ENCODE assay signal across 19 mouse cellular contexts in the genomic region with DNA sequence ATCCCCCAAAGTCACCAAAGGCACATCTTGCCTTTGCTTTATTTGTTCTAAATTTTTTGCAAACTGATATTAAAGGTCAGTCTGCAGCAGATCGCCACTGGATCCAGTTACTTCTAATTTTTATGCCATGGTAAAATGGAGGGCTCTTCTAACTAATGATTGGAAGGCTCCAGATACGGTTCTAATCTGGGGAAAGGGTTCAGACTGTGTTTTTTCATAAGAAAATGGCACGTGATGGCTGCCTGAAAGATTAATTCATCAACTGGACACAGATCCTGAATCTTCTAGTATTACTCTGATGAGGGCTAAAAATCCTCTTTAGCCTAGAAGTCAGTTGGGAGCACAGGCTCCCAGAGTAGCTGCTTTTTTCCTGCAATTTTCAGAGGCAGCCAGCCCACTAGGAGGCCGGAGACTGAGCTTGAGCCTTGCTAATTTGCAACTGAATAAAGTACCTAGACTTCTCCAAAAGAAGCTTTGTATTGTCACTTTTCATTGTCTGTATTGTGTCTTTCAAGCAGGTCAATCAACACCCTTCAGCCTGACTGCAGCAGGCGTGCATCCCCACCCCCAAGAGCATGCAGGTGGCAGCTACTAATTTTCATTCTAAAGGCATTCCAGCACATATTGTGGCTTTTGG. TPM values are rescaled to one million over a fixed set of nuclear protein-coding genes. Genes with fewer than 3 reads are reported as not detected.
A peak's percentile ranks its signal among the peaks of the same experiment; 100 is the strongest.
DNase-seq lines count a peak whose midpoint lies in the region; ATAC-seq and TF ChIP-seq lines count a peak whose summit lies in the region.
"Not testable (repeated sequence)": the region's sequence is repeated elsewhere in the genome, so short reads cannot be mapped to it uniquely, and the experiment has no call there.
"Had no signal": no experiment of that assay in that cellular context is flagged by ENCODE, and none has a peak within 500 bp of the region (broad histone marks: within the 10 kb centered on the region; RNA-seq: fewer than 3 reads in every experiment).

No protein-coding gene starts in this region.

- TF ChIP-seq CTCF in ES-Bruce4 (IDR thresholded peaks at IDR 0.05; ENCODE audit: low read depth, low read length): not testable (repeated sequence)

- not testable (repeated sequence) for H3K4me3 ChIP-seq in ES-Bruce4 (ENCODE audit: low read depth, low read length); forebrain, embryonic 10.5 days; forebrain, embryonic 14.5 days (ENCODE audit: low read depth, low read length); hindbrain, embryonic 12.5 days; midbrain, embryonic 12.5 days; neural tube, embryonic 11.5 days (ENCODE audit: low read depth, low read length)

- WGBS in forebrain, embryonic 10.5 days: 43% methylated on average over 5 of the region's 5 CpGs
- 19% methylated on average over 5 of the region's 5 CpGs for WGBS in forebrain, embryonic 14.5 days
- WGBS in hindbrain, embryonic 12.5 days: 36% methylated on average over 5 of the region's 5 CpGs
- WGBS in midbrain, embryonic 12.5 days: 30% methylated on average over 5 of the region's 5 CpGs
- 56% methylated on average over 5 of the region's 5 CpGs for WGBS in neural tube, embryonic 11.5 days

- H3K27ac ChIP-seq in ES-Bruce4 (ENCODE audit: insufficient read depth, low read length): peak overlapping the region; percentile 65; the same call in 1 of the 2 replicates
- H3K27ac ChIP-seq in forebrain, embryonic 10.5 days: peak overlapping the region; percentile 64
- not testable (repeated sequence) for H3K27ac ChIP-seq in forebrain, embryonic 14.5 days (ENCODE audit: low read depth, low read length); hindbrain, embryonic 12.5 days; midbrain, embryonic 12.5 days (replicated peaks); neural tube, embryonic 11.5 days (ENCODE audit: low read depth, low read length)

- peak; percentile 54 for DNase-seq in ZHBTc4 (ENCODE audit: low read depth, low spot score)
- peak; percentile 60 for DNase-seq in embryo, embryonic 10.5 days (ENCODE audit: low spot score)
- DNase-seq in forebrain, embryonic 10.5 days (ENCODE audit: extremely low spot score, low spot score): peak; percentile 35
- peak; percentile 27 for DNase-seq in forebrain, embryonic 14.5 days (ENCODE audit: low spot score)
- peak; percentile 18 for DNase-seq in neural tube, embryonic 11.5 days (ENCODE audit: low spot score)

- not testable (repeated sequence) for H3K27me3 ChIP-seq in ES-Bruce4 (ENCODE audit: control insufficient read depth, insufficient read depth, low read length, poor library complexity, severe bottlenecking); forebrain, embryonic 10.5 days (ENCODE audit: poor library complexity, severe bottlenecking); forebrain, embryonic 14.5 days (replicated peaks; ENCODE audit: control insufficient read depth, insufficient read depth, low read length); hindbrain, embryonic 12.5 days; midbrain, embryonic 12.5 days; neural tube, embryonic 11.5 days (ENCODE audit: control insufficient read depth, insufficient read depth, low read length)

- not testable (repeated sequence) for ATAC-seq in forebrain, embryonic 14.5 days
- ATAC-seq in hindbrain, embryonic 12.5 days (ENCODE audit: low FRiP score): peak; percentile 68
- ATAC-seq in midbrain, embryonic 12.5 days (ENCODE audit: low FRiP score, low read depth): peak; percentile 92
- peak; percentile 68 for ATAC-seq in neural tube, embryonic 11.5 days (ENCODE audit: insufficient read depth, low FRiP score, low TSS enrichment)

- H3K4me2 ChIP-seq in forebrain, embryonic 14.5 days (ENCODE audit: low read length); hindbrain, embryonic 12.5 days (replicated peaks); midbrain, embryonic 12.5 days (replicated peaks); neural tube, embryonic 11.5 days (ENCODE audit: low read depth): not testable (repeated sequence)

- H3K9ac ChIP-seq in ES-Bruce4 (ENCODE audit: low read depth, poor library complexity, severe bottlenecking); forebrain, embryonic 14.5 days (ENCODE audit: low read length); hindbrain, embryonic 12.5 days; midbrain, embryonic 12.5 days (replicated peaks); neural tube, embryonic 11.5 days (ENCODE audit: low read length): not testable (repeated sequence)

- peaks cover 57% of the 10 kb centered on the region for H3K9me3 ChIP-seq in ES-Bruce4 (replicated peaks; ENCODE audit: control insufficient read depth, insufficient read depth, low read length, poor library complexity, severe bottlenecking)
- peaks cover 55% of the 10 kb centered on the region for H3K9me3 ChIP-seq in forebrain, embryonic 10.5 days
- H3K9me3 ChIP-seq in forebrain, embryonic 14.5 days (replicated peaks; ENCODE audit: control insufficient read depth, low read length): peaks cover 10% of the 10 kb centered on the region
- peaks cover 28% of the 10 kb centered on the region for H3K9me3 ChIP-seq in hindbrain, embryonic 12.5 days (replicated peaks)
- peaks cover 22% of the 10 kb centered on the region for H3K9me3 ChIP-seq in midbrain, embryonic 12.5 days
- peaks cover 15% of the 10 kb centered on the region for H3K9me3 ChIP-seq in neural tube, embryonic 11.5 days (ENCODE audit: control insufficient read depth, low read length)

- not testable (repeated sequence) for TF ChIP-seq POLR2A in ES-Bruce4 (IDR thresholded peaks at IDR 0.05; ENCODE audit: insufficient read depth, low read length)

- not testable (repeated sequence) for H3K4me1 ChIP-seq in ES-Bruce4 (ENCODE audit: control insufficient read depth, insufficient read depth, low read length); forebrain, embryonic 14.5 days (ENCODE audit: control insufficient read depth, insufficient read depth, low read length); hindbrain, embryonic 12.5 days; midbrain, embryonic 12.5 days; neural tube, embryonic 11.5 days (ENCODE audit: control insufficient read depth, insufficient read depth, low read length)
- H3K4me1 ChIP-seq in forebrain, embryonic 10.5 days: peaks cover 20% of the 10 kb centered on the region

- H3K36me3 ChIP-seq in ES-Bruce4 (ENCODE audit: control insufficient read depth, insufficient read depth, low read length, poor library complexity, severe bottlenecking); forebrain, embryonic 14.5 days (ENCODE audit: control insufficient read depth, insufficient read depth, low read length); hindbrain, embryonic 12.5 days; midbrain, embryonic 12.5 days; neural tube, embryonic 11.5 days (ENCODE audit: control insufficient read depth, insufficient read depth, low read length): not testable (repeated sequence)
- H3K36me3 ChIP-seq in forebrain, embryonic 10.5 days (replicated peaks): peaks cover 11% of the 10 kb centered on the region

- TF ChIP-seq EP300 in ES-Bruce4 (IDR thresholded peaks at IDR 0.05; ENCODE audit: insufficient read depth, low read depth, low read length): peak; percentile 77

RNA-seq across cellular contexts. Expression of gene Chil4, which starts 31.6 kb away (rescaled TPM):
- polyA plus RNA-seq in ES-Bruce4 (2011; ENCODE audit: insufficient read depth, insufficient read length, low read depth, missing spikeins): not detected in 2 replicates
- not detected in 2 replicates for polyA plus RNA-seq in forebrain, embryonic 10.5 days (2016; fragmentation: Nextera tagmentation; extraction: Ambion mirVana)
- not detected in 2 replicates for polyA plus RNA-seq in forebrain, embryonic 14.5 days (2014; fragmentation: Nextera tagmentation; extraction: Ambion mirVana)
- not detected in 2 replicates for polyA plus RNA-seq in hindbrain, embryonic 12.5 days (2016; fragmentation: Nextera tagmentation; extraction: Ambion mirVana)
- not detected in 2 replicates for polyA plus RNA-seq in midbrain, embryonic 12.5 days (2016; fragmentation: Nextera tagmentation; extraction: Ambion mirVana)
- not detected in 2 replicates for polyA plus RNA-seq in neural tube, embryonic 11.5 days (2014; fragmentation: Nextera tagmentation; extraction: Ambion mirVana)
- polyA plus RNA-seq: activated CD4-positive, CD25-positive, alpha-beta regulatory T cell, adult 4 months; embryonic facial prominence, embryonic 12.5 days; forebrain, embryonic 15.5 days; G1E; gonadal fat pad, adult 2 months; heart, embryonic 12.5 days; heart, embryonic 15.5 days; hindbrain, embryonic 13.5 days; hindbrain, embryonic 16.5 days; intestine, embryonic 15.5 days; Patski had no signal
